Mouse (Mus musculus): ENCODE measurements around the gene Saxo2.

DNA sequence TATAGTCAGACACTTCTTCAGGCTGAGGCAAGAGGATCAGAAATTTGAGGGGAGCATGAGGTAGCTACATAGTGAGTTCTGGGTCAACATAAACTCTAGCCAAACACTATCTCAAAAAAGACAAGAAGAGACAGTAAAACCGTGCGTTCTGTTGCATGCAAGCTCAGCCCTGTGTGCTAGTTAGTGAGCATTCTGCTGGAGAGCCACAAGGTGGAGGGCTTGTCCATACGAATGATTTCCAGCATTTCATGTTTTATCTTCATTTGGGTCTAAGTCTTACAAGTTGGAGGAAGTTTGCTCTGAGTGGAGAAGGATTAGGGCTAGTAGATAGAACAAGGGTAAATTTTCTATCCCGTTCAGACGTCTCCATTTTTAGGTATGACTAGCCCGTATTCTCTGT, 28.5 kb upstream of the Saxo2 start:
- no peak for TF ChIP-seq POLR2A (IDR thresholded peaks at IDR 0.05; ENCODE audit: insufficient read depth, low read length)
- no peak for TF ChIP-seq CTCF (IDR thresholded peaks at IDR 0.05; ENCODE audit: low read depth, low read length)
- TF ChIP-seq EP300 (IDR thresholded peaks at IDR 0.05; ENCODE audit: insufficient read depth, low read depth, low read length), result no peak
